Mouse (Mus musculus) R1 (cell line): ENCODE measurements around the gene Gm20388.
A peak's percentile ranks its signal among the peaks of the same experiment; 100 is the strongest.

Experiments used
- DNase-seq: peaks from one replicate; pipeline ENCODE4 v3.0.0-alpha.2; 2018; ENCODE audit warnings: low read depth, low spot score

Gm20388 gene

DNA sequence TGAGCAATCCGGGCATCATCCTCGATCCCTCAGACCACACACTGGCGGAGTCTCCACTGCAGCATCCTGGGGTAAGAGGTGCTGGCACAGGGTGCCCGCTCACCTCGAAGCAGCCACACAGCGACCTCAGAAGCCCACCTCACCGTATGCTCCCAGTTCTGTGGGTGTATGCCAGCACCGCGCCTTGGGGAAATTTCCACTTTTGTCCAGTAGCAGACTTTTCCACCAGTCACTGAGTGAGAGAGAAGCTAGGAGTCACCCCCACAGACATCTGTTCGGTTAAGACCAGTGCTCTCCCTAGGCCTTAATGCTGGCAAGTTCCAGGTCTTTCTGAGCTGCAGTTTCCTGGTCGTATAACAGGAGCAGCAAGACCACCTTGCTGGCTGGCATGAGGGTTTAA lies 1458.7 kb downstream of the Gm20388 start:
- no peak for DNase-seq

DNA sequence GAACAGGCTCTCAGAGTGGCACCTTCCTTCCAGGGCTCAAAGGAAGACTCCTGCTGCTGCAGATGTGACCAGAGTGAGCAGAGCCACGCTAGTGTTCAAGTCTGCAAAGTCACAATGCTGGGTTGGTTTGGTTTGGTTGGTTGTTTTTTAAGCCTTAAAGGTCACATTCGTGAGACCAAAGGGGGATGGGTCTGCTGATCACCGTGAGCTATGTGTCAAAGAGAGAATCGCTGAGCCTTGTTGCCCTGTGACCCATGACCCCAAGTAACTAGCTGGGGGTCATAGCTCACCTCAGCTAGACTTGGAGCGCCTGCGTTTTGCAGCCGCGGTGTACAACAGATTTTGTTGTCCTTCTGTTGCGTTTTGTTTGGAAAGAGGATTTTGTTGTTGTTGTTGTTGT lies 1460.6 kb downstream of the Gm20388 start:
- no peak for DNase-seq

DNA sequence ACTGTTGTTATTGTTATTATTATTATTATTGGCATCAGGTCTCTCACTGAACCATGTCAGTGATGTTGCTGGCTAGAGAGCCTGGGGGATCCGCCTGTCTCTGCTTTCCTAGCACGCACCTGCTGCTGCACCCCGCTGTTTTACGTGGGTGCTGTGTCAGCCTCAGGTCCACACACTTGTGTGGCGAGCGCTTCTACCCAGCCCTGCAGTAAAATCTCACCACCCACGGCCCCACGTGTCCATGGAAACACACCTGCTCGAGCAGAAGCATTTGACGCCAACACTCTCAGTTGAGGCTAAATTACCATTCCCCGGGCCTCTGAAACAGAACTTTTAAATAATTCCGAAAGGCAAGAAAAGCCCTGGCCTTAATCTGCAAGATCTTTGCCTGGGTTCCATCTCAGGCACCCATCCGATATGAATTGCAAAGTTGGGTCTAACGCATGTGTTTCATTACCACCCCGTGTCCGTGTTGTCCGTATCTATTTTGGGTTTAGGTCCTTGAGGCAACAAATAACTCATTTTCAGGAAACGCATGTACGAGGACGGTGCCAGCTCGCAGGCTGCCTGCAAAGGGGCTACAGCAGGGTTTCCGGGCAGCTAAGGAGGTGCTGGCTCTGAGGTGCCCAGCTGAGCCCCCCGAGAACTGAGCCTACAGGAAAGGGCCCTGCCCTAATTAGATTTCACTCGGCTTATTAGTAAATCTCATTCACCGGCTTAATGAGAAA lies 1461.4 kb downstream of the Gm20388 start:
- no peak for DNase-seq

DNA sequence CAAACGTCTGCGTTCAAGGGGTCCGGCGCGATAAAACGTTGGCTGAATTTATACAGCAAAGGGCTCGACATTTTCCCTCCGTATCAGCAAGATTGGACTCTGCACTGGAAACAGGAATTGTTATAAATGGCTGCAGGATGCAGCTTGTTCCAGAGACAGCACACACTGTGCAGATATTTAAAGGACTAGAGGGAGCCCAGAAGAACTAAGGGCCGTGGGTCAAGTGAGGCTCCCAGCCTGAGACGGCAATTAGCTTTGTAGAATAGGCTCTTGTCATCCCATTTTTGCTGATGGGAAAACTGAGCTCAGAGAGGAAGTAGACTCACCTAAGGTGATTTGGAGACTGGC lies 1462.0 kb downstream of the Gm20388 start:
- DNase-seq: no peak

DNA sequence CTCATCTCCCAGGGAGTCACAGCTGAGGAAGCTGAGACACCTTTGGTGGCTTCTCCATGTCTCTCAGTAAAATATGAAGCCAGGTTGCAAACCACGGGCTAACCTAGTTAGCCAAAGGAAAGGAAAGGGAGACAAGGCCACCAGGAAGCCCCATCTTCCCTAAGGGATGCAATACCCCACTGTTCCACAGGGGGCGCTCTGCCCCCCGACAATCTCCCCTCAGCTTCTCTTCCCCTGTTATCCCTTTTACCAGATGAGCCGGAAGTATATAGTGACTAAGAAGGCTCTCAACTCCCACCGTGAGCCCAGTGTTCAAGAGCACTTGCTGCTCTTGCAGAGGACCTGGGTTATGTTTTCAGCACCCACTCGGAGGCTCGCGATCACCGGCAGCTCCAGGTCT lies 1463.6 kb downstream of the Gm20388 start:
- peak; percentile 76 for DNase-seq

DNA sequence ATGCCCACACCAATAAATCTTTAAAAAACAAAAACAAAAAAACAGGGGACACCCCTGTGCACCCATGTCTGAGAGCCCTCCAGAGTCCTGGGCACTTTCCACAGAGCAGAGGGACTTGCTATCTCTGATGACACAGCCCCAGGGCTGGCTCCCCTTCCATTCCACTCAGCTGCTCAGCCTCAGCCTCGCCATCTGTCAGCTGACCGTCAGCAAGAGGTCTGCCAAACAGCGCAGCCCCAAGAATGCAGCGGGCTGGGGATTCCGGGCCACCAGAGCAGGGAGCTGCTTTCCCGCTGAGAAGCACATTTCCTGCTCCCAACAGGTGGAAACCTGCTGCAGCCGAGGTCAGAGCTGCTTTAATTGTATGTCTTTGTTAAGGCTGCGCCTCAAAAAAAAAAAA lies 1464.1 kb downstream of the Gm20388 start:
- peak; percentile 87 for DNase-seq

DNA sequence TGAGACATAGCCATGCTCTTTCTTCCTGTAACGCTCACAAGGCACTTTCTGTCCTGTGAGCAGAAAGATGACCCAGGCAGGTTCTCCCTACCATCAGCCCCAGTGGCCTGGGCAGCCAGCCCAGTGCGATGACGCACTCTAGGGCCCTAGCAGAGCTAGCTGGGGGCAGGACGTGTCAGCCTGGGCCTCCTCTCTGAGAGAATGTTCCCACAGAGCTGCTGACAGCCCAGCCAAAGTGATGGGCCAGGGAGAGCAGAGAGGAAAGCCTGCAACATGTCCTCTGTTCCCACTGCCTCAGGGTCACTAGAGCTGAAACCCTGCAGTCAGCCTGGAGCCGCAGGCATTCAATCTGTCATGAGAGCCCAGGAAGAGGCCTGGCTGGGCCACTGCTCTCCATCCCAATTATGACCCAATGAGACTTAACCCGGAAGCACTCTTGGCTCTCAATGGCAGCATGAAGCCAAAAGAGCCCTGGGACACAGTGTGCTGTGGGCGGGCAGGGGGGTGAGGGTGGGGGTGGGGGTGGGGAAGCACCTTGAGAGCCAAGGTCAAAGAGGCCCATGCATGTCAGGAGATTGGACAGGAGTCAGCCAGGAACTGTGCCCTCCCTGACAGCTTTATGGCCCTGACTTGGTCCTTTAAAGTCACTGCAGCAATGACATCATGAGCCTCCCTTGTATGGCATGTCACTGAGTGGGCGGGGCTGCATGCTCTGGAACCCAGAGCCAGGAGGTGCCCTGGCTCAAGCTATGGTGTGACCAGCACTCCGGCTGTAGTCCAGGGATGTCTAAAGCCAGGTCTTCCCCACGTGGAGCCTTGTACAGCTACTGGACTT lies 1465.7 kb downstream of the Gm20388 start:
- no peak for DNase-seq

DNA sequence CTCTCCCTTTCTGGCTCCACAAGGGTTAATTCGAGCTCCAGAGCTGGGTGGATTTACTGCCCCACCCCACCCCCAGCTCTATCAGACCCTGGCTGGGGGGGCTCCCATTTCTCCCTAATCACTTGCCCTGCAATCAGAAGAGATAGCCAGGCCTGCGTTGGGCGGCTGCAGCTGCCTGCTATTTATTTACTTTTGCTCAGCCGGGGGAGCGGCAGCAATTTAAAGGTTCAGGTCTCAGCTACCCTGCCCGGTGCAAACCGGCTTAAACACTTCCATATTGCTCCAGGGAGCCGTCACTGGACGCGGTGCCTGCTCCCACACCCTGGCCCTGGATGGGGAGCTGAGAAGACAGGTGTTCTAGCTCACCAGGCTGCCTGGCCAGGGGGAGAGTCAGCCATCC lies 1467.0 kb downstream of the Gm20388 start:
- no peak for DNase-seq

DNA sequence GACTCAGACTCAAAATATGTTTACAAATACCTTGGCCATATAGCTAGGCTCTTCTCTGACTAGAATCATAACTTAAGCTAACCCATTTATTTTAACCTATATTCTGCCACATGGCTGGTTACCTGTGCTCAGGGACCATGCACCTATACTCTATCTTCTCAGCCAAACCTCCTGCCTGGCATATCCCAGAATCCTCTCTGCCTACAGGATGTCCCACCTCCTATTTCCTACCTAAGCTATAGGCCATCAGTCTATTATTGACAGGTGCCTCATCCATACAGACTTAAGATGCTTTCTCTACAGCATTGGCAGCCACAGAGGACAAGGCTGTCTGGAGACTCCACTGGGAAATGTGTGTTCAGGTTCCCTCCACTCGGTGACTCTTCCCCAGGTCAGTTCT lies 1468.7 kb downstream of the Gm20388 start:
- DNase-seq: peak; percentile 90

DNA sequence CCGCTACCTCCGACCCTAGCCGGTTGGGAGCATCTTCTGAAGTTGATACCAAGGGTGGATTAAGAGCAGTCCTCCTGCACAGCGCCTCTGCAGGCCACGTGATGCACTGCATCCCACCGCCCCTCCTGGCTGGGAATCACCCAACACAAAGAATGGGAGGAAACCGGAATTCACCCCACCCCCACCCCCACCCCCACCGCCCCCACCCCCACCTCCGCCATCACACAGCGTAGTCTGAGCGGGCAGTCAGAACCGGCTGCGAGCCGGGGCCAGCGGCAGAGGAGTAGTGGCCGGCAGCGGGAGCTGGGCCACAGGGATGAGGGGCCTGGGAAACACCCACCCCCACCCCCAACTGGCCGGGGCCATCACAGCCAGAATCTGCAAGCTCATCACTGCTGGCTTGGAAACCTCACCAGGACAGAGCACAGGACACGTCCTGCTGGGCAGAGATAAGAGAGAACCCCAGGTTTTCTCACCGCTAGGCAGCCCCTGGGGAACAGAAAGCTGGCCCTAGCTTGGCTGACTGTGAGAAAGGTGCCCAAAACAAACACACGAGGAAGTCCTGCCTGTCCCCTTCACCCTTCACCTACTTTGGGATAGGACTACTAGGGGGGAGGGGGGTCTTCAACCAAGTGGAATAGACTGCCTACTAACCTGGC lies 1472.1 kb downstream of the Gm20388 start:
- peak; percentile 88 for DNase-seq

DNA sequence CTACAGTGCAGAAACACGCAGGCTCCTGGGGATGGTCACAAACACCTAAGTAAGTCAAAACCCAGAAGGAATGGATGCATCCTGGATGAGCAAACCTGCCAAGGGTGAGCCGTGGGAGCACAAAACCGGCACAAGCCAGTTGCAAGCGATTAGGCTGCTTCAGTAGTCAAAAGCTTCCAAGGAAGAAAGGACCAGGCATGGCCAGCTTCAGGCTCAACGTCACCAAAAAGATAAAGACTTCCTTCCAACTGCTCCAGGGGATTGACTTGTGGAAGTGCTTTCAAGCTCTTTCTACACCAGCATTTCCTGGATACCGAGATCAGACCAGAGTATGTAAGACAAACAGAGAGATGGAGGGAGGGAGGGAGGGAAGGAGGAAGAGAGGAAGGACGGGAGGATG lies 1474.9 kb downstream of the Gm20388 start:
- DNase-seq: no peak

DNA sequence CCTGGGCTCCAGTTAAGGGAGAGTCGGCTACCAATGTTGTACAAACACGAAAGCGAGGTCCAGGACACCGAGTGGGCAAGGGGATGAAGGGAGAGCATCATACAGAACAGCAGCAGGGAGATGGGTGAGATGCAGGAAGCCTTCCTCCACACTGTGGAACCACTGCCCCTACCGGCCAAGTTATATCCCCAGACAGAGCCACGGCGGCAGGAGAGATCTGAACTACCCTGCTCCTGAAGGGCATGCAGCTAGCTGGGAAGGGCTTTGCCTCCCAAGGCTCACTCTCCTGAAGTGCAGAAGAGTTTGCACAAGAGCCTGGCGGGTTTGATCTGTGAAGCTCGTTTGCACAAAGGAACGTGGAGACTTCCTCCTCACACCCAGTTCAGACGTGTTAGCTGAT lies 1480.0 kb downstream of the Gm20388 start:
- peak; percentile 22 for DNase-seq

DNA sequence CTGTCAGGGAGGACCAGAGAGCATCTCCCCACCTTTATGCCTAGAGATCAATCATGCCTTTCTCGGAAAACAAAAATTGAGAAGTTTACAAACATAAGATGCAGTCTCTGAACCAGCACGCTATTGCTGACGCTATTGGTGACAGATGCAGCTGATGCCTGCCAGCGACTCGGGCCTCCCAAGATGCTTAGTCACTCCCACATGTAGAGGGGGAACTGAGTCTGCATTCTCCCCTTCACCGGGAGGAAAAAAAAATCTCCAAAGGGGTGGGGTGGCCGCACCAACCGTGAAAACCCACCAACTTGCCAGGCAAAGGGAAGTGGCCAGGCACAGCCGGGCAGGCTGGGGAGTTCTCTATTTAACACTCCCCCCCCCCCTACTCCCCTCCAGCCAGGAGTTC lies 1480.6 kb downstream of the Gm20388 start:
- DNase-seq: no peak

DNA sequence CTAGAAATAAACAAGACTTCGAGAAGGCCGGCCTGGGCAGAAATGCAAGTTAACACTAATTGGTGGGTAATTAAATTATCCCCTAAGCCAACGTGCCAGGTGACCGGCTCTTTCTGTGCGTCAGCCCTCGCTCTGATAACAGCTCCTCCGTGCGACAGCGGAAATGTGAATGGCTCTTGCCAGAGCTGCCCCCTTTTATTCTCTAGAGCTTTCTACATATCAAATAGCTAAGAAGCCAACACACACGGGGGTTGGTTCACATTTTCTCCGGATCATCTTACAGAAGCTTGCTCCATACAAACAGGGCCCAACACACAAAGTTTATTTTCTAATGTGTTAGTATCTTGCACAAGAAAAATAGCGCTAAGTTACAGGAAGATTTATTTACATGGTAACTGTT lies 1481.1 kb downstream of the Gm20388 start:
- DNase-seq: no peak

DNA sequence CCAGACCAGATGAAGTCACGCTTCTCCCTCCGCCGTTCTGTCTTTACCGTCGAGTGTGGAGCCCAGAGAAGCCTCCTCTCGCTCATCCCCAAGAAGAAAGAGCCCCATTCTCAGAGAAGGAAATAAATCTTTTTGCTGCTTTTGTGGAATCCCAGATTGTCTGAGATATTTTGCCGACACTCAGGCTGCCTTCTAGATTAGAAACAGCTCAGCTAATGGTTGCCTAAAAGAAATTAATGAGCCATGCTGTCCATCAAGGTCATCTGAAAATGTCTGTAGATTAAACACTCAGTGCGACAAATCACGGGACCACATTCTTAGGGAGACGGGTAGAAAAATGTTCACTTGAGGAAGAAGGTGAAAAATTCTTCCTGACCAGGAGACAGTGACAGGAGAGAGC lies 1481.8 kb downstream of the Gm20388 start:
- DNase-seq: no peak

DNA sequence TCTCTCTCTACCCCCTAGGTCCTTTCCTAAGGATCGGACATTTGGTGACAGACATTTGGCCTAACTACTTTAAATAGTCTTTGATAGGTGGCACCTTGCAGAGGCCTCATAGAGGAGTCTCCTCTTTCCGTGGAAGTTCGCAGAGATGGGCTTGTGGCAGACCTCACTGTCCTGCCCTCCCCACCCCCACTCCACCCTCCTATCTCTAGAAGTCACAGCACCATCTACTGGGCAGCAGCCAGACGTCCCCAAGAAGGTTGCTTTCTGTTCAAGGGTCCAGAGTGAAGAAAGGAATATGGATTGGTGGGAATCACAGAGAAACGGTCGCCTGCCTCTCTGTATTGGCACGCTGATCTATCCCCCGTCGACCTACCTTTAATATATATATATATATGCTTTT lies 1482.5 kb downstream of the Gm20388 start:
- peak; percentile 39 for DNase-seq

DNA sequence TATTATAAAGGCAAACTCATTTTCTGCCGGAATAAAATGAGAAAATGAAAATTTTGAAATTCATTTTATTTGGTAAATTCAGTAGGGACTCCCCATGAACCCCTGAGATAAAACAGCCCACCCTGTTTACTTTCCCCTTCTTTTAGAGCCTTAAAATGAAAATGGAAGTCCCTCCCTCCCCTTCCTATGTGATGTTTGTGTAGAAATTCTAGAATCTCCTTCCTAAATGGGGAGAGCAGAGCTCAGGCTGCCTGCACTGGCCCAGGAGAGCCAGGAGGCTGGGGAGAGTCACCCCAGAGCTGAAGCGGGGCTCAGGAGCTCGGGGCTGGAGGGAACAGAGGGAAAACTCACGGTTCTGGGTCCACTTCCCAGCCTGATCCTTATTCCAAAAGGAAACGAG lies 1484.0 kb downstream of the Gm20388 start:
- DNase-seq: no peak

DNA sequence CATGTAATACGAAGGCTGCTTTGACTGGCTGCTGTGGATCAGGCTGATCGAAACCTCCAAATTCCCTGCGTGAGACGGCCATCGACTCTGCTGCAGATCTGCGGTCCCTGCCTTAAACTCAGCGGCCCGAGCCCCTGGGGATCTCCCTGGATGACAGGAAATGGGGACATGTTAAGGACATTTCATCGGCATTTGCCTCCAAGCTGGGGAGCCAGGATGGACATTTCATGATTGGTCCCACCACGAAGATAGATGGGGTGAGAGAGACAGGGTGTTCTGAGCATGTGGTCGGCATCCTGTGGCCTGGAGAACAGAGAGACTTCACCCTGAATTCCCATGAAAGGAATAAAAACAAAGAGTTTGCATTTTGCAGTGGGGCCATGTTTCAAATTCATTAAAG lies 1484.7 kb downstream of the Gm20388 start:
- no peak for DNase-seq

DNA sequence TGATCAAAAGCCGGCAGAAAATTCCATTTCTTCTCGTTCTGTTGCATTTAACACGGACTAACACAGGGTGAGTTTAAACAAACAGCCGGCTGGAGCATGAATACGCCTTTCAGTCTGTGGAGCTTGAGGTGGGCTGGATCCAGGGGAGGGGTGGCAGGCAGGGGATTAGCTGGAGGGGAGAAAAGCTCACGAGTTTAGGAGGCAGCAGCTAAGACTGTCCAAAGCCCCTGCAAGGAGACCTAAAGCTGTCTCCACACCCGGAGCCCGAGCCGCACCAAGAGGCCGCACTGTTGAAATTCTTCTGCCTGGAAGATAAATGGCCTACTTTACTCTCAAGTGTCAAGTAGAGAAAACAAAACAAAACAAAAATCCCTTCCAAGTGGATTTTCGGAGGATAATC lies 1485.5 kb downstream of the Gm20388 start:
- no peak for DNase-seq

DNA sequence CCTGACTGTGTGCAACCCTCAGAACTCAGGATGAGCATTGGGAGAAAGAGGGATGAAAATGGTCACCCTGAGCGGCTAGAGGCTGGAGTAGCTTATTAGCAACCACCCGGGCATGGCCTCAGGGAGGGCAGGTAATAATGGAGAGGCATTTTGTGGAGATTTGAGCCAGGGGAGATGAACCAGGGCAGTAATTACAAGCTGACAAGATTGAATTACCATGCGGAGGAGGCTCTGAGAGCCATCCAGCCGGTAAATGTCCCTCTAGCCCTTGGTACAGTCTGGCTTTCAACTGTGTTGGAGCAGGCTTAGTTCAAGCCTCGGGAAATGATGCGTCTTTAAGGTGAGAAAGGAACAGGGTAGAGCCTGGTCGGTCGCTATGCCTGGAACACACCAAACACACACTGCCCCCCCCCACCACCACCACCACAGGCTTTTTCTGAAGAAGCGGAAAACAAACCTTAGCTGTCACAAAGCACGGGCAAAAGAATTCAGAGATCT lies 1486.6 kb downstream of the Gm20388 start:
- no peak for DNase-seq

DNA sequence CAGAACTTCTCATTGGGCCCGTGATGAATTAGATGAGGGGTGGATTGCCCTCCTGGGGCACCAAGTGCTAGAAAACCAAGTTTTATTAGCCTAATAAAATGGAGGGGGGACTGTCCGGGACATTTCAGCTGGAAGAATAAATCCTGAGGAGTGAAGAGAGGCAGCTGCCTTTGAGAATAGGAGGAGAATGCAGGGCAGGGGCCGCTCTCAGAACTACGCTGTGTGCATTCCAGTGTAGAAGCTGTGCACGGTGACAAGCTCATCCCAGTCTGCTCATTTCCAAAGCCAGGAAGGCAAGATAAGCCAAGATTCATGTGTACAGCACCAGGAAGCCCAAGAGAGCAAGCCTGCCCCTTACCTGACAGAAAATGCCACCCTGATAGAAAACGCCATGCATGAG lies 1487.4 kb downstream of the Gm20388 start:
- no peak for DNase-seq

DNA sequence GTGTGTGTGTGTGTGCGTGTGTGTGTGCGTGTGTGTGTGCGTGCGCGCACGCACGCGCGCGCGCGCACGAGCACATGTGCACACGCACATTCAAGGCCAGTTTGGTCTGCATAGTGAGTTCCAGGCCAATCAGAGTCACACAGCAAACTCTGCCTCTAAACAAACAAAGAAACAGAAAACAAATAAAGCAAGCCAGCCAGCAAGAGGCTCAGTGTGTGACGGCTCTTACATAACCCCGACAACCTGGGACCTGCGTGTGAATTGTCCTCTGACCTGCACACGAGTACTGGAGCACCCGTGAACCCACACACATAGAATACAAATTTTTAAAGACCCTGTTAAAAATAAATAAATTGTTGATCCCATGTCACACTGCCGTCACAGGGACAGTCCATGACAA lies 1488.1 kb downstream of the Gm20388 start:
- no peak for DNase-seq

DNA sequence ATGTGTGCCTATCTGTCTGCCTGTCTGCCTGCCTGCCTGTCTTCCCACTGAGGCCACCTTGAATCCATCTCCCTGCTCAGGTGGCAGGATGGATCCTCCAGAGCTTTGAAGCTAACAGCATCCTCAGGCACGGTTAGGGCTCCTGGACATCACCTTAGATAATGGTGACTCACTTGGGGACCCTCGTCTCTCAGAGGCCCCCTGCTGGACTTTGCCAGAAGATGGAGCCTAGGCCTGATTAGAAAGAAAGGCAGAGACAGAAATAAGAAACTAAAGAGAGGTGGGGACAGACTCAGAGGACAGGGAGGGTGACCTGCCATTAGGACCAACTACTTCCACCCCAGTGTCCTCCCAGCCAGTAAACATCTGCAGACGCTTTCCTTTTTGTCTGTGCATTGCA lies 1488.5 kb downstream of the Gm20388 start:
- DNase-seq: no peak
